Mouse (Mus musculus) neural tube, embryonic 14.5 days (tissue): ENCODE results near the gene Aimp2. TPM values are rescaled to one million over a fixed set of nuclear protein-coding genes. Genes with fewer than 3 reads are reported as not detected.

ENCODE experiments used
- ATAC-seq: fragments of 200-750 bp; cut with Nextera tagmentation; 2 replicates; pipeline ENCODE4 v1.8.0; 2017; ENCODE audit warnings: low read depth, mild to moderate bottlenecking, moderate TSS enrichment, moderate library complexity
- H3K27ac ChIP-seq: fragments of 300-500 bp; sonication (generic); 2 replicates; pipeline ENCODE4 v1.5.1; 2014; ENCODE audit warnings: low read depth, mild to moderate bottlenecking, control low read depth, low read length, moderate library complexity, mixed read lengths
- H3K27me3 ChIP-seq: fragments of 300-500 bp; sonication (generic); 2 replicates; pipeline ENCODE4 v1.6.1; 2014; ENCODE audit warnings: low read length; ENCODE audit not compliant: control insufficient read depth, insufficient read depth
- H3K36me3 ChIP-seq: fragments of 300-500 bp; sonication (generic); 2 replicates; pipeline ENCODE4 v1.6.1; 2014; ENCODE audit warnings: low read length, mixed read lengths; ENCODE audit not compliant: control insufficient read depth, insufficient read depth
- H3K4me1 ChIP-seq: fragments of 300-500 bp; sonication (generic); 2 replicates; pipeline ENCODE4 v1.6.1; 2014; ENCODE audit warnings: low read length; ENCODE audit not compliant: control insufficient read depth, insufficient read depth
- H3K4me2 ChIP-seq: fragments of 300-500 bp; sonication (generic); 2 replicates; pipeline ENCODE4 v1.6.1; 2014; ENCODE audit warnings: mild to moderate bottlenecking, low read depth, low read length, control low read depth
- H3K4me3 ChIP-seq: fragments of 300-500 bp; sonication (generic); 2 replicates; pipeline ENCODE4 v1.5.1; 2014; ENCODE audit warnings: low read depth, low read length, control low read depth, mixed read lengths
- H3K9ac ChIP-seq: fragments of 300-500 bp; sonication (generic); replicated peaks from 2 replicates; pipeline ENCODE4 v1.6.1; 2014; ENCODE audit warnings: low read depth, mild to moderate bottlenecking, control low read depth, low read length, mixed read lengths
- H3K9me3 ChIP-seq: fragments of 300-500 bp; sonication (generic); 2 replicates; pipeline ENCODE4 v1.6.1; 2016; ENCODE audit warnings: low read length; ENCODE audit not compliant: control insufficient read depth
- WGBS: fragments of 180-500 bp; shearing (Covaris S2); extraction: QIAGEN DNeasy Blood & Tissue Kit; methylation state at CpG from one replicate; pipeline ENCODE4 v1.1.7; 2014; 5-methylcytosine and 5-hydroxymethylcytosine counted together
- polyA plus RNA-seq: library from polyadenylated mRNA; unstranded; fragments of >200 nt; fragmentation: Nextera tagmentation; extraction: Ambion mirVana; gene quantifications from 2 replicates; pipeline ENCODE4 v1.2.1, GENCODE M21; 2014

Aimp2 gene
- polyA plus RNA-seq, 1 experiment from 2014 or later: 84.4 TPM

GRCm38 (mm10) chr5:143916221-143916620 is 6.6 kb upstream of the Aimp2 start:
- H3K4me2 ChIP-seq: no peak overlapping the region
- H3K36me3 ChIP-seq: peaks cover 32% of the 10 kb centered on the region

GRCm38 (mm10) chr5:143908926-143909325 is 721 bp downstream of the Aimp2 start:
- Histone ChIP-seq H3K27me3 (no peaks in the 10 kb centered on the region), H3K4me1 (peaks cover 12% of the 10 kb centered on the region), H3K9me3 (no peaks in the 10 kb centered on the region), H3K4me2 (peak overlapping the region; percentile 83), H3K9ac (peak overlapping the region; percentile 58), H3K36me3 (peaks cover 16% of the 10 kb centered on the region), H3K4me3 (peak overlapping the region; percentile 72), H3K27ac (peak overlapping the region; percentile 67)
- WGBS: under 1% methylated on average over 9 of the region's 9 CpGs
- ATAC-seq: no peak

More at GRCm38 (mm10) chr5:143916221-143916620, 6.6 kb upstream of the Aimp2 start:
- no peak for ATAC-seq
- no peaks in the 10 kb centered on the region for H3K27me3 ChIP-seq
- H3K9ac ChIP-seq: no peak overlapping the region
- H3K27ac ChIP-seq: no peak overlapping the region
- WGBS: 92% methylated on average over 9 of the region's 9 CpGs
- no peak overlapping the region for H3K4me3 ChIP-seq
- no peaks in the 10 kb centered on the region for H3K9me3 ChIP-seq
- H3K4me1 ChIP-seq: no peaks in the 10 kb centered on the region

- Histone ChIP-seq H3K9ac (no peak overlapping the region), H3K4me2 (no peak overlapping the region), H3K9me3 (no peaks in the 10 kb centered on the region), H3K4me1 (peaks cover 12% of the 10 kb centered on the region), H3K36me3 (peaks cover 40% of the 10 kb centered on the region), H3K27me3 (no peaks in the 10 kb centered on the region), H3K27ac (no peak overlapping the region), H3K4me3 (no peak overlapping the region)
- WGBS: 88% methylated on average over 8 of the region's 8 CpGs
- ATAC-seq: no peak
These were observed 3.2 kb downstream of the Aimp2 start for GRCm38 (mm10) chr5:143906429-143906828.

- no peak overlapping the region for H3K4me3 ChIP-seq
- H3K4me1 ChIP-seq: peaks cover 3% of the 10 kb centered on the region; the same call in 1 of the 2 replicates
- H3K27me3 ChIP-seq: no peaks in the 10 kb centered on the region
- no peaks in the 10 kb centered on the region for H3K9me3 ChIP-seq
- WGBS: 92% methylated on average over 4 of the region's 4 CpGs
- no peak for ATAC-seq
- no peak overlapping the region for H3K9ac ChIP-seq
- H3K4me2 ChIP-seq: no peak overlapping the region
- peaks cover 61% of the 10 kb centered on the region for H3K36me3 ChIP-seq
- H3K27ac ChIP-seq: no peak overlapping the region
These were observed 5.8 kb downstream of the Aimp2 start for GRCm38 (mm10) chr5:143903813-143904212.

GRCm38 (mm10) chr5:143902111-143902510 is 7.5 kb downstream of the Aimp2 start:
- H3K4me2 ChIP-seq: no peak overlapping the region
- no peaks in the 10 kb centered on the region for H3K9me3 ChIP-seq
- H3K36me3 ChIP-seq: peaks cover 69% of the 10 kb centered on the region
- H3K27me3 ChIP-seq: no peaks in the 10 kb centered on the region
- ATAC-seq: no peak
- H3K4me1 ChIP-seq: no peaks in the 10 kb centered on the region
- 88% methylated on average over 3 of the region's 3 CpGs for WGBS
- no peak overlapping the region for H3K4me3 ChIP-seq
- H3K9ac ChIP-seq: no peak overlapping the region
- H3K27ac ChIP-seq: no peak overlapping the region

GRCm38 (mm10) chr5:143897635-143898330 is 11.9 kb downstream of the Aimp2 start, which contains the start of gene Ankrd61:
Gene Ankrd61, minus strand, starts transcription at chr5:143897685.
- peaks cover 46% of the 10 kb centered on the region for H3K36me3 ChIP-seq
- no peaks in the 10 kb centered on the region for H3K27me3 ChIP-seq
- H3K4me1 ChIP-seq: no peaks in the 10 kb centered on the region
- H3K4me3 ChIP-seq: no peak within 1 kb of the TSS
- H3K9ac ChIP-seq: no peak within 1 kb of the TSS
- 88% methylated on average over 14 of the region's 14 CpGs for WGBS
- H3K4me2 ChIP-seq: no peak within 1 kb of the TSS
- no peaks in the 10 kb centered on the region for H3K9me3 ChIP-seq
- no peak within 1 kb of the TSS for H3K27ac ChIP-seq
- ATAC-seq: no peak

- Histone ChIP-seq H3K4me3 (no peak overlapping the region), H3K4me1 (no peaks in the 10 kb centered on the region), H3K9ac (no peak overlapping the region), H3K4me2 (no peak overlapping the region), H3K9me3 (no peaks in the 10 kb centered on the region), H3K36me3 (peaks cover 45% of the 10 kb centered on the region), H3K27me3 (no peaks in the 10 kb centered on the region), H3K27ac (no peak overlapping the region)
- ATAC-seq: no peak
- 80% methylated on average over 5 of the region's 5 CpGs for WGBS
These were observed 16.3 kb downstream of the Aimp2 start for GRCm38 (mm10) chr5:143893396-143893795.

- Histone ChIP-seq H3K4me1 (no peaks in the 10 kb centered on the region), H3K27me3 (no peaks in the 10 kb centered on the region), H3K4me2 (no peak overlapping the region), H3K36me3 (peaks cover 43% of the 10 kb centered on the region), H3K4me3 (no peak overlapping the region), H3K27ac (no peak overlapping the region), H3K9ac (no peak overlapping the region), H3K9me3 (no peaks in the 10 kb centered on the region)
- 79% methylated on average over 9 of the region's 9 CpGs for WGBS
- no peak for ATAC-seq
These were observed 17.3 kb downstream of the Aimp2 start for GRCm38 (mm10) chr5:143892255-143892886.

GRCm38 (mm10) chr5:143890741-143891140 is 18.9 kb downstream of the Aimp2 start:
- Histone ChIP-seq H3K9ac (no peak overlapping the region), H3K4me2 (no peak overlapping the region), H3K27me3 (no peaks in the 10 kb centered on the region), H3K4me3 (no peak overlapping the region), H3K27ac (no peak overlapping the region), H3K36me3 (peaks cover 56% of the 10 kb centered on the region), H3K4me1 (no peaks in the 10 kb centered on the region), H3K9me3 (no peaks in the 10 kb centered on the region)
- ATAC-seq: no peak
- 91% methylated on average over 6 of the region's 6 CpGs for WGBS
